Mouse (Mus musculus): ENCODE measurements around the gene Olfr690. TPM values are rescaled to one million over a fixed set of nuclear protein-coding genes. Genes with fewer than 3 reads are reported as not detected.

Olfr690 gene
- polyA plus RNA-seq, 1 experiment: not detected

- WGBS: 72% methylated on average over 2 of the region's 2 CpGs
Observed at GRCm38 (mm10) chr7:105325302-105325701, 8.6 kb downstream of the Olfr690 start.

GRCm38 (mm10) chr7:105310865-105311264, 23.0 kb downstream of the Olfr690 start, which contains the start of gene Olfr689:
Gene Olfr689 (plus strand): TSS chr7:105311165.
- TF ChIP-seq POLR2A (IDR thresholded peaks at IDR 0.05; ENCODE audit: low read depth, low read length): no peak
- TF ChIP-seq CTCF (IDR thresholded peaks at IDR 0.05; ENCODE audit: extremely low read depth, insufficient read depth, insufficient read length, insufficient replicate concordance): no peak
- Histone ChIP-seq H3K4me1 (ENCODE audit: control insufficient read depth, insufficient read depth, insufficient read length) (no peaks in the 10 kb centered on the region), H3K4me3 (ENCODE audit: extremely low read depth, insufficient read depth, insufficient read length) (no peak within 1 kb of the TSS), H3K36me3 (ENCODE audit: control insufficient read depth, insufficient read depth, low read length) (no peaks in the 10 kb centered on the region), H3K27ac (ENCODE audit: insufficient read depth, low read length) (no peak within 1 kb of the TSS), H3K27me3 (ENCODE audit: control insufficient read depth, insufficient read depth, low read length) (no peaks in the 10 kb centered on the region)
- no peak for DNase-seq (ENCODE audit: low read depth in 1 of 2, low spot score in 2 of 2)
- WGBS: 86% methylated on average over 1 of the region's 1 CpGs

More at GRCm38 (mm10) chr7:105325302-105325701, 8.6 kb downstream of the Olfr690 start:
- TF ChIP-seq POLR2A (IDR thresholded peaks at IDR 0.05; ENCODE audit: low read depth, low read length) (no peak), CTCF (IDR thresholded peaks at IDR 0.05; ENCODE audit: extremely low read depth, insufficient read depth, insufficient read length, insufficient replicate concordance) (no peak)
- no peaks in the 10 kb centered on the region for H3K4me1 ChIP-seq (ENCODE audit: control insufficient read depth, insufficient read depth, insufficient read length)
- no peaks in the 10 kb centered on the region for H3K27me3 ChIP-seq (ENCODE audit: control insufficient read depth, insufficient read depth, low read length)
- no peak for DNase-seq (ENCODE audit: low read depth in 1 of 2, low spot score in 2 of 2)
- no peak overlapping the region for H3K4me3 ChIP-seq (ENCODE audit: extremely low read depth, insufficient read depth, insufficient read length)
- H3K27ac ChIP-seq (ENCODE audit: insufficient read depth, low read length): no peak overlapping the region
- H3K36me3 ChIP-seq (ENCODE audit: control insufficient read depth, insufficient read depth, low read length): no peaks in the 10 kb centered on the region

- H3K36me3 ChIP-seq (ENCODE audit: control insufficient read depth, insufficient read depth, low read length): no peaks in the 10 kb centered on the region
- no peak for TF ChIP-seq CTCF (IDR thresholded peaks at IDR 0.05; ENCODE audit: extremely low read depth, insufficient read depth, insufficient read length, insufficient replicate concordance)
- no peak for TF ChIP-seq POLR2A (IDR thresholded peaks at IDR 0.05; ENCODE audit: low read depth, low read length)
- no peaks in the 10 kb centered on the region for H3K27me3 ChIP-seq (ENCODE audit: control insufficient read depth, insufficient read depth, low read length)
- H3K27ac ChIP-seq (ENCODE audit: insufficient read depth, low read length): no peak overlapping the region
- no peak for DNase-seq (ENCODE audit: low read depth in 1 of 2, low spot score in 2 of 2)
- no peak overlapping the region for H3K4me3 ChIP-seq (ENCODE audit: extremely low read depth, insufficient read depth, insufficient read length)
- H3K4me1 ChIP-seq (ENCODE audit: control insufficient read depth, insufficient read depth, insufficient read length): no peaks in the 10 kb centered on the region
Observed at GRCm38 (mm10) chr7:105290051-105290450, 43.9 kb downstream of the Olfr690 start.

- Histone ChIP-seq H3K27ac (ENCODE audit: insufficient read depth, low read length) (no peak within 1 kb of the TSS), H3K4me3 (ENCODE audit: extremely low read depth, insufficient read depth, insufficient read length) (no peak within 1 kb of the TSS), H3K4me1 (ENCODE audit: control insufficient read depth, insufficient read depth, insufficient read length) (no peaks in the 10 kb centered on the region), H3K36me3 (ENCODE audit: control insufficient read depth, insufficient read depth, low read length) (no peaks in the 10 kb centered on the region), H3K27me3 (ENCODE audit: control insufficient read depth, insufficient read depth, low read length) (no peaks in the 10 kb centered on the region)
- DNase-seq (ENCODE audit: low read depth in 1 of 2, low spot score in 2 of 2): no peak
- TF ChIP-seq CTCF (IDR thresholded peaks at IDR 0.05; ENCODE audit: extremely low read depth, insufficient read depth, insufficient read length, insufficient replicate concordance) (no peak), POLR2A (IDR thresholded peaks at IDR 0.05; ENCODE audit: low read depth, low read length) (no peak)
- 77% methylated on average over 6 of the region's 6 CpGs for WGBS
Observed at GRCm38 (mm10) chr7:105287795-105288194, 46.1 kb downstream of the Olfr690 start, which contains the start of gene Olfr688. Gene Olfr688 (plus strand): TSS chr7:105288095.

Other genes with a start within 250 kb of the Olfr690 start
- gene Olfr680-ps1, start 241.3 kb downstream of the Olfr690 start, polyA plus RNA-seq (2012; rRNA removed): not detected in 2 replicates
- not detected in 2 replicates for gene Olfr681, start 217.3 kb downstream of the Olfr690 start, polyA plus RNA-seq (2012; rRNA removed)
- not detected in 2 replicates for gene Olfr683, start 187.1 kb downstream of the Olfr690 start, polyA plus RNA-seq (2012; rRNA removed)
- not detected in 2 replicates for gene Olfr684, start 170.5 kb downstream of the Olfr690 start, polyA plus RNA-seq (2012; rRNA removed)
- not detected in 2 replicates for gene Olfr685, start 148.1 kb downstream of the Olfr690 start, polyA plus RNA-seq (2012; rRNA removed)
- gene Olfr686, start 126.6 kb downstream of the Olfr690 start, polyA plus RNA-seq (2012; rRNA removed): not detected in 2 replicates
- not detected in 2 replicates for gene Olfr688, start 46.0 kb downstream of the Olfr690 start, polyA plus RNA-seq (2012; rRNA removed)
- gene Olfr689, start 22.9 kb downstream of the Olfr690 start, polyA plus RNA-seq (2012; rRNA removed): not detected in 2 replicates
- gene Olfr691, start 8.2 kb upstream of the Olfr690 start, polyA plus RNA-seq (2012; rRNA removed): not detected in 2 replicates
- gene Olfr692, start 34.1 kb upstream of the Olfr690 start, polyA plus RNA-seq (2012; rRNA removed): not detected in 2 replicates
- not detected in 2 replicates for gene Gm5901, start 40.9 kb upstream of the Olfr690 start, polyA plus RNA-seq (2012; rRNA removed)
- 36.2 and 38.6 TPM in 2 replicates for gene Fam160a2, start 66.0 kb upstream of the Olfr690 start, polyA plus RNA-seq (2012; rRNA removed)
- gene Cnga4, start 70.5 kb upstream of the Olfr690 start, polyA plus RNA-seq (2012; rRNA removed): not detected in 2 replicates
- gene Cckbr, start 91.6 kb upstream of the Olfr690 start, polyA plus RNA-seq (2012; rRNA removed): 0.11 TPM in 1 of 2 replicates, not detected in the other
- gene Cavin3, start 148.2 kb upstream of the Olfr690 start, polyA plus RNA-seq (2012; rRNA removed): 35.1 and 53.9 TPM in 2 replicates
- gene Smpd1, start 220.3 kb upstream of the Olfr690 start, polyA plus RNA-seq (2012; rRNA removed): 20.3 and 23.9 TPM in 2 replicates
- gene Apbb1, start 247.5 kb upstream of the Olfr690 start, polyA plus RNA-seq (2012; rRNA removed): 9.9 and 12.7 TPM in 2 replicates